Mouse (Mus musculus) MEL-GATA-1-ER (cell line): ENCODE results near the gene Impg2.

ENCODE experiments used
- DNase-seq: peaks from one replicate; pipeline ENCODE4 v3.0.0-alpha.2; 2012; ENCODE audit warnings: low read depth; ENCODE audit errors: extremely low read depth

Impg2 gene

GRCm38 (mm10) chr16:56298836-56299235, 94.7 kb downstream of the Impg2 start:
- DNase-seq: no peak

GRCm38 (mm10) chr16:56302996-56303395, 98.9 kb downstream of the Impg2 start:
- DNase-seq: no peak

- DNase-seq: no peak
Measured at GRCm38 (mm10) chr16:56304167-56304566, 100.1 kb downstream of the Impg2 start.

GRCm38 (mm10) chr16:56307575-56307974, 103.5 kb downstream of the Impg2 start:
- no peak for DNase-seq

- no peak for DNase-seq
Measured at GRCm38 (mm10) chr16:56311291-56311690, 107.2 kb downstream of the Impg2 start.
